Mouse (Mus musculus) CH12.LX (cell line): Measurements from ENCODE around the gene Gm36028. TPM values are rescaled to one million over a fixed set of nuclear protein-coding genes. Genes with fewer than 3 reads are reported as not detected.

ENCODE experiments used
- DNase-seq: peaks from one replicate; pipeline ENCODE4 v3.0.0-alpha.2; 2013; ENCODE audit errors: extremely low read depth
- H3K27ac ChIP-seq: 2 replicates; pipeline ENCODE4 v1.5.1; 2012; ENCODE audit warnings: low read depth, mild to moderate bottlenecking, control low read depth, moderate library complexity; ENCODE audit not compliant: insufficient read depth
- H3K27me3 ChIP-seq: replicated peaks from 2 replicates; pipeline ENCODE3; 2012; ENCODE audit warnings: inconsistent platforms
- H3K36me3 ChIP-seq, 2 experiments: replicated peaks in 1 of 2; 2 replicates each; pipeline versions ENCODE3 to v1.6.1; 2012; ENCODE audit warnings: inconsistent platforms in 1 of 2, low read length in 1 of 2, mild to moderate bottlenecking in 1 of 2, mixed read lengths in 1 of 2, moderate library complexity in 1 of 2; ENCODE audit not compliant: control insufficient read depth in 1 of 2, insufficient read depth in 1 of 2
- H3K4me1 ChIP-seq, 2 experiments: 2 replicates each; pipeline ENCODE4 v1.6.1; 2012; ENCODE audit warnings: inconsistent platforms in 1 of 2, moderate library complexity in 1 of 2; ENCODE audit not compliant: insufficient read depth in 2 of 2, control insufficient read depth in 1 of 2
- H3K4me2 ChIP-seq: 2 replicates; pipeline ENCODE4 v1.6.1; 2012; ENCODE audit warnings: low read depth, mild to moderate bottlenecking, control low read depth; ENCODE audit not compliant: poor library complexity, insufficient read depth, severe bottlenecking
- H3K4me3 ChIP-seq, 3 experiments: fragments of 150-350 bp in 1 of 3; sonication (generic) in 1 of 3; replicated peaks in 1 of 3; 2 replicates each; pipeline versions ENCODE3 to v1.5.1; 2011 to 2012; ENCODE audit warnings: low read depth in 2 of 3, low read length in 2 of 3, mild to moderate bottlenecking in 2 of 3, moderate library complexity in 2 of 3, control low read depth in 1 of 3, improper control_type of control experiment in 1 of 3, inconsistent platforms in 1 of 3, mixed read lengths in 1 of 3; ENCODE audit not compliant: poor library complexity in 1 of 3
- H3K79me2 ChIP-seq: replicated peaks from 2 replicates; pipeline ENCODE4 v1.6.1; 2012; ENCODE audit warnings: mild to moderate bottlenecking, moderate library complexity; ENCODE audit not compliant: control insufficient read depth, poor library complexity, insufficient read depth, severe bottlenecking; ENCODE audit errors: extremely low read depth
- H3K9ac ChIP-seq: 2 replicates; pipeline ENCODE4 v1.6.1; 2012; ENCODE audit warnings: low read depth, mild to moderate bottlenecking, control low read depth, moderate library complexity; ENCODE audit not compliant: insufficient read depth
- H3K9me3 ChIP-seq: replicated peaks from 2 replicates; pipeline ENCODE3; 2012; ENCODE audit warnings: low read length, inconsistent platforms, mixed read lengths
- BHLHE40 ChIP-seq: IDR thresholded peaks from 2 replicates; pipeline ENCODE4 v1.6.1; 2011; ENCODE audit warnings: mild to moderate bottlenecking, low read depth, low read length, improper control_type of control experiment
- E2F4 ChIP-seq: IDR thresholded peaks from 2 replicates; pipeline ENCODE4 v1.6.1; 2011; ENCODE audit warnings: low read depth, low read length, improper control_type of control experiment; ENCODE audit not compliant: insufficient replicate concordance
- ELF1 ChIP-seq: IDR thresholded peaks from 2 replicates; pipeline ENCODE4 v1.6.1; 2014; ENCODE audit warnings: low read depth, mild to moderate bottlenecking, inconsistent platforms, low read length, improper control_type of control experiment
- EP300 ChIP-seq: IDR thresholded peaks from 2 replicates; pipeline ENCODE4 v1.6.1; 2011; ENCODE audit warnings: low read length, improper control_type of control experiment
- HCFC1 ChIP-seq: IDR thresholded peaks from 2 replicates; pipeline ENCODE4 v1.6.1; 2012; ENCODE audit warnings: low read depth, mild to moderate bottlenecking, inconsistent platforms, low read length, improper control_type of control experiment
- IRF4 ChIP-seq: IDR thresholded peaks from 2 replicates; pipeline ENCODE4 v1.6.1; 2014; ENCODE audit warnings: low read depth, mild to moderate bottlenecking, inconsistent platforms, low read length, improper control_type of control experiment
- KAT2A ChIP-seq: IDR thresholded peaks from 2 replicates; pipeline ENCODE4 v1.6.1; 2012; ENCODE audit warnings: low read length, improper control_type of control experiment, inconsistent platforms; ENCODE audit not compliant: insufficient replicate concordance
- MAX ChIP-seq: IDR thresholded peaks from 2 replicates; pipeline ENCODE4 v1.6.1; 2011; ENCODE audit warnings: low read length, improper control_type of control experiment
- MXI1 ChIP-seq: IDR thresholded peaks from 2 replicates; pipeline ENCODE4 v1.6.1; 2011; ENCODE audit warnings: mild to moderate bottlenecking, low read depth, low read length, improper control_type of control experiment
- MYC ChIP-seq: IDR thresholded peaks from 2 replicates; pipeline ENCODE4 v1.6.1; 2011; ENCODE audit warnings: low read depth, mild to moderate bottlenecking, improper control_type of control experiment, low read length
- NELFE ChIP-seq: IDR thresholded peaks from 2 replicates; pipeline ENCODE4 v1.6.1; 2011; ENCODE audit warnings: low read depth, low read length, improper control_type of control experiment
- POLR2A ChIP-seq: IDR thresholded peaks from 2 replicates; pipeline ENCODE4 v1.6.1; 2011; ENCODE audit warnings: low read depth, mild to moderate bottlenecking, improper control_type of control experiment, low read length
- POLR2AphosphoS2 ChIP-seq: IDR thresholded peaks from 2 replicates; pipeline ENCODE4 v1.6.1; 2011; ENCODE audit warnings: low read depth, low read length, improper control_type of control experiment
- SIN3A ChIP-seq: IDR thresholded peaks from 2 replicates; pipeline ENCODE4 v1.6.1; 2012; ENCODE audit warnings: low read length, improper control_type of control experiment, inconsistent platforms
- TBP ChIP-seq: conservative IDR thresholded peaks from 2 replicates; pipeline ENCODE4 v1.6.1; 2011; ENCODE audit warnings: low read depth, low read length, improper control_type of control experiment
- UBTF ChIP-seq: IDR thresholded peaks from 2 replicates; pipeline ENCODE4 v1.6.1; 2012; ENCODE audit warnings: low read depth, mild to moderate bottlenecking, inconsistent platforms, low read length, improper control_type of control experiment, moderate library complexity
- USF1 ChIP-seq: IDR thresholded peaks from 2 replicates; pipeline ENCODE4 v1.6.1; 2014; ENCODE audit warnings: low read depth, mild to moderate bottlenecking, inconsistent platforms, low read length, improper control_type of control experiment
- ZKSCAN1 ChIP-seq: IDR thresholded peaks from 2 replicates; pipeline ENCODE4 v1.6.1; 2012; ENCODE audit warnings: low read depth, inconsistent platforms, low read length, improper control_type of control experiment, borderline replicate concordance
- ZMIZ1 ChIP-seq: IDR thresholded peaks from 2 replicates; pipeline ENCODE4 v1.6.1; 2012; ENCODE audit warnings: low read depth, mild to moderate bottlenecking, inconsistent platforms, low read length, improper control_type of control experiment
- dilution Hi-C: fragments of 300-500 bp; cut with MboI; formaldehyde crosslinking; loops from 2 replicates; pipeline ENCODE4 v1.14.3; 2020; ENCODE audit warnings: low sequenced_read_pairs; ENCODE audit not compliant: extremely low pct_unique_long_range_greater_than_20kb, extremely low pct_ligation_motif_present
- in situ Hi-C: fragments of 300-500 bp; cut with MboI; formaldehyde crosslinking; loops from 3 replicates; pipeline ENCODE4 v1.14.3; 2019; ENCODE audit warnings: low sequenced_read_pairs, low pct_ligation_motif_present, low pct_unique_long_range_greater_than_20kb, mixed read lengths
- polyA plus RNA-seq: library from polyadenylated mRNA; unstranded; fragments of >175 nt; gene quantifications from 2 replicates; pipeline ENCODE4 v1.2.1, GENCODE M21; 2012; ENCODE audit warnings: low read depth; ENCODE audit not compliant: insufficient read length
- total RNA-seq, 2 experiments: library from RNA; depleted of rRNA; stranded (reverse); fragments of 300-350 nt in 1 of 2; fragments of >200 nt in 1 of 2; gene quantifications; 2 replicates each; pipeline ENCODE4 v1.2.3; 2012 to 2014

Gene Gm36028
- total and polyA plus RNA-seq, 3 experiments: not detected

GRCm38 (mm10) chr16:37831041-37831440 lies 29.9 kb downstream of the Gm36028 start:
- Histone ChIP-seq H3K4me2 (no peak overlapping the region), H3K36me3 (no peaks in the 10 kb centered on the region), H3K4me1 (peaks cover 12 to 18% of the 10 kb centered on the region in 2 experiments), H3K9me3 (no peaks in the 10 kb centered on the region), H3K9ac (no peak overlapping the region), H3K27ac (no peak overlapping the region), H3K4me3 (no peak overlapping the region), H3K79me2 (no peaks in the 10 kb centered on the region), H3K27me3 (no peaks in the 10 kb centered on the region)
- DNase-seq: no peak
- in situ Hi-C loops: loop anchor here (25.0 kb wide), 1 partner anchor 719 kb away; no protein-coding TSS in a partner anchor
- TF ChIP-seq MXI1: no peak
- TF ChIP-seq E2F4: no peak
- TF ChIP-seq ZKSCAN1: no peak
- no peak for TF ChIP-seq MAX
- no peak for TF ChIP-seq KAT2A
- TF ChIP-seq HCFC1: no peak
- TF ChIP-seq ZMIZ1: no peak
- no peak for TF ChIP-seq TBP
- no peak for TF ChIP-seq MYC
- dilution Hi-C loops: no loop called here

- in situ Hi-C loops (loop anchor here (25.0 kb wide), 1 partner anchor 714 kb away; no protein-coding TSS in a partner anchor), dilution Hi-C loops (no loop called here)
- H3K4me1 ChIP-seq: peaks cover 12 to 20% of the 10 kb centered on the region in 2 experiments
- no peaks in the 10 kb centered on the region for H3K79me2 ChIP-seq
- no peak overlapping the region for H3K4me2 ChIP-seq
- no peak for DNase-seq
- H3K36me3 ChIP-seq: no peaks in the 10 kb centered on the region
- TF ChIP-seq UBTF: no peak
- TF ChIP-seq ELF1: no peak
- no peak for TF ChIP-seq BHLHE40
- TF ChIP-seq ZMIZ1: no peak
- no peak for TF ChIP-seq NELFE
- TF ChIP-seq IRF4: no peak
- TF ChIP-seq E2F4: no peak
- TF ChIP-seq POLR2A: no peak
- no peak for TF ChIP-seq EP300
- no peak for TF ChIP-seq SIN3A
- no peak for TF ChIP-seq POLR2AphosphoS2
- TF ChIP-seq KAT2A: no peak
- no peak for TF ChIP-seq USF1
- TF ChIP-seq MAX: no peak
- H3K9me3 ChIP-seq: no peaks in the 10 kb centered on the region
- no peak overlapping the region for H3K4me3 ChIP-seq
- no peak overlapping the region for H3K27ac ChIP-seq
- no peaks in the 10 kb centered on the region for H3K27me3 ChIP-seq
- H3K9ac ChIP-seq: no peak overlapping the region
Observed at GRCm38 (mm10) chr16:37826286-37826685, 34.7 kb downstream of the Gm36028 start.
